Mouse (Mus musculus): ENCODE data around the gene Ctcfl. TPM values are rescaled to one million over a fixed set of nuclear protein-coding genes. Genes with fewer than 3 reads are reported as not detected.
"Not testable (repeated sequence)": the region's sequence is repeated elsewhere in the genome, so short reads cannot be mapped to it uniquely, and the experiment has no call there.

Gene Ctcfl
- polyA plus RNA-seq, 1 experiment from 2014 or later = 0.12 TPM

DNA sequence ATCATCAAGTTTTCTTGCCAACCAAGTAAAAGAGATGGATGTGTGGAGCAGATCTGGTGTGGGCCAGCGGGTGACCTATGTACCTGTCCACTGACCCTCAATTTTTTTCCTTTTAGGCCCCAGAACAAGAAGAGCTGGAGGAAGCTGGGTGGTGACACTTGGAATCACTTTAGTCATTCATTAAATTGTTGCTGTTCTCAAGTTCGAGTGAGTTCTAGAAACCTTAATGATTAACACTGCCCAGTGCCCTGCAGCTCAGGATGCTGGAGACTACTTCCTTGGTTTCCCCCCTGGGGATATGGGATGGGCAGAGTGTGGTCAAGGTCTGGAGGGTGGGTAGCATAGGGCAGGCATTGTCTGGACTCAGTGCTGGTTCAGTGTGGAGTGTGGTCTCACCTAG is 9.8 kb upstream of the Ctcfl start:
- no peak overlapping the region for H3K27ac ChIP-seq (ENCODE audit: low read depth)
- H3K4me2 ChIP-seq (ENCODE audit: low read length) = no peak overlapping the region
- H3K4me3 ChIP-seq (ENCODE audit: low read depth, low read length) = no peak overlapping the region
- H3K9ac ChIP-seq (ENCODE audit: low read length) = no peak overlapping the region
- H3K27me3 ChIP-seq (replicated peaks; ENCODE audit: control insufficient read depth, insufficient read depth, low read length) = no peaks in the 10 kb centered on the region
- H3K9me3 ChIP-seq (ENCODE audit: control insufficient read depth, low read length) = no peaks in the 10 kb centered on the region
- DNase-seq (ENCODE audit: low spot score) (no peak), ATAC-seq (replicated peaks; ENCODE audit: low FRiP score, low TSS enrichment, low read depth) (no peak)
- no peaks in the 10 kb centered on the region for H3K36me3 ChIP-seq (ENCODE audit: control insufficient read depth, insufficient read depth, low read length)
- H3K4me1 ChIP-seq (replicated peaks; ENCODE audit: control insufficient read depth, insufficient read depth, low read length) = no peaks in the 10 kb centered on the region
- WGBS = 67% methylated on average over 2 of the region's 2 CpGs

DNA sequence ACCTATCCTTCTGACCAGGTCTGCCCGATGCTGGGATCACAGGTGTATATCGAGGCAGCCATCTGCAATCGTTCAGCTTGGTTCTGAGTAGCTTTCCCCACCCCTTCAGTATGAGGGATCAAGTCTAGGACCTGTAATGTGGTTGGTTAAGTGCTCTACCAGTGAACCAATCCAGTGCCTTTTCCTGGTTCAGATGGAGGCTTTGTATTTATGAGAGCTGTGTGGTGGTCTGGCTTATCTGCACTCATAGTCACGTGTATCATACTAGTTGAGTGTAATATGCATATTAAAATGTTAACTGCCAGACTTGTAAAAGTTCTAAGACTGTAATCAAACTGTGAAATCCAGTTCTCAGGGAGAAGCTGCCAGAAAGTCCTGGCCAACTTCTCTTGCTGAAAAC is 7.1 kb upstream of the Ctcfl start:
- H3K9me3 ChIP-seq (ENCODE audit: control insufficient read depth, low read length) = no peaks in the 10 kb centered on the region
- H3K27ac ChIP-seq (ENCODE audit: low read depth) = no peak overlapping the region
- no peaks in the 10 kb centered on the region for H3K4me1 ChIP-seq (replicated peaks; ENCODE audit: control insufficient read depth, insufficient read depth, low read length)
- ATAC-seq (replicated peaks; ENCODE audit: low FRiP score, low TSS enrichment, low read depth) (no peak), DNase-seq (ENCODE audit: low spot score) (no peak)
- H3K9ac ChIP-seq (ENCODE audit: low read length) = no peak overlapping the region
- H3K4me3 ChIP-seq (ENCODE audit: low read depth, low read length) = no peak overlapping the region
- no peak overlapping the region for H3K4me2 ChIP-seq (ENCODE audit: low read length)
- 88% methylated on average over 4 of the region's 4 CpGs for WGBS
- H3K36me3 ChIP-seq (ENCODE audit: control insufficient read depth, insufficient read depth, low read length) = no peaks in the 10 kb centered on the region
- H3K27me3 ChIP-seq (replicated peaks; ENCODE audit: control insufficient read depth, insufficient read depth, low read length) = no peaks in the 10 kb centered on the region

DNA sequence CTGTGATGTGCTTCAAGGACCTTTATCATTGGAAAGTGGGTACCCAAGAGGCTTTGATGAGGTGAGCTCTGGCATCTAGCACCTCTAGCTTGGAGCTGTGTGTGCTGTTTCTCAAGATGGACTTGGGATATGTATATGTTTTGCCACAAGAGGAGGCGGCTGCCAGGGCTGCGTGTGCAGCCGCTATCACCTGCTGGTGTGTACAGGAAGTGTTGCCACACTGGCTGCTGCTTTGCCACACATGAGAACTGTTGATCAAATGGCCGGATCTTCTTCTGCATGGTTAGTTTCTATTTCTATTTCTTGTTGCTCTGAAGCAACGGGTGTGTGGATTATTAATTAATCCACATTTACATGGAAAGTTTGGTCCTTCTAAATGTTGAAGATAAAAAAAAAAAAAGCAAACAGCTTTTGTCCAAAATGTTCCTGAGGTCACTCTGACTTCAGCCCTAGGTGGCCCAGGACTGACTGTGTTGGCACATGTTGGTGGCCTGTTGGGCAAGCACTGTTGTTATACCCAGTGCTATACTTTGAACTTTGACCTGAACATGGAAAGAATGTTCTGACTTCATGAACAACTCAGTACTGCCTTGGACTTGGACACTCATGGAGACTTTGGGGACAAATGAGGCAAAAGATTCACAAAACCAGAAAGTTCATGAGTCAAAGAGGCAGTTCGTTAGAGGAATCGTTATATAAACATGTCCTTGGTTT is 4.9 kb upstream of the Ctcfl start:
- no peaks in the 10 kb centered on the region for H3K4me1 ChIP-seq (replicated peaks; ENCODE audit: control insufficient read depth, insufficient read depth, low read length)
- no peak overlapping the region for H3K9ac ChIP-seq (ENCODE audit: low read length)
- H3K9me3 ChIP-seq (ENCODE audit: control insufficient read depth, low read length) = no peaks in the 10 kb centered on the region
- 84% methylated on average over 7 of the region's 7 CpGs for WGBS
- no peaks in the 10 kb centered on the region for H3K27me3 ChIP-seq (replicated peaks; ENCODE audit: control insufficient read depth, insufficient read depth, low read length)
- ATAC-seq (replicated peaks; ENCODE audit: low FRiP score, low TSS enrichment, low read depth) (no peak), DNase-seq (ENCODE audit: low spot score) (no peak)
- H3K4me2 ChIP-seq (ENCODE audit: low read length) = no peak overlapping the region
- no peak overlapping the region for H3K27ac ChIP-seq (ENCODE audit: low read depth)
- no peaks in the 10 kb centered on the region for H3K36me3 ChIP-seq (ENCODE audit: control insufficient read depth, insufficient read depth, low read length)
- no peak overlapping the region for H3K4me3 ChIP-seq (ENCODE audit: low read depth, low read length)

DNA sequence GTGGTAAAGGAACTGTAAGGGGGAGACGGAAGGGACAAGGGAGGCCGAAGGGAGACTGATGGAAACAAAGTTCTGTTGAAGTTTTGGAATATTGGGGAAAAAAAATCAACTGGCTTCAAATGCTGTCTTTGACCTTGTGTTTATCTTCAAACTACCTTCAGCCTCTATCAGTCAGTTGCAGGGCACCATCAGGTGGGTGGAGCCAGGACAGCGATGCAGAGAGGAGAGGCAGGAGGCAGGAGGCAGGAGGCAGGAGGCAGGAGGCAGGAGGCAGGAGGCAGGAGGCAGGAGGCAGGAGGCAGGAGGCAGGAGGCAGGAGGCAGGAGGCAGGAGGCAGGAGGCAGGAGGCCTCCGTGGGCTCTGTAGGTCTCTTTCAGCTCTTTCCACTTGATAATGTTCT is 792 bp upstream of the Ctcfl start:
- H3K9me3 ChIP-seq (ENCODE audit: control insufficient read depth, low read length); DNase-seq (ENCODE audit: low spot score); ATAC-seq (replicated peaks; ENCODE audit: low FRiP score, low TSS enrichment, low read depth); H3K4me2 ChIP-seq (ENCODE audit: low read length); H3K4me1 ChIP-seq (replicated peaks; ENCODE audit: control insufficient read depth, insufficient read depth, low read length); H3K9ac ChIP-seq (ENCODE audit: low read length); H3K36me3 ChIP-seq (ENCODE audit: control insufficient read depth, insufficient read depth, low read length); H3K27ac ChIP-seq (ENCODE audit: low read depth); H3K27me3 ChIP-seq (replicated peaks; ENCODE audit: control insufficient read depth, insufficient read depth, low read length); H3K4me3 ChIP-seq (ENCODE audit: low read depth, low read length): not testable (repeated sequence)
- 60% methylated on average over 4 of the region's 4 CpGs for WGBS

DNA sequence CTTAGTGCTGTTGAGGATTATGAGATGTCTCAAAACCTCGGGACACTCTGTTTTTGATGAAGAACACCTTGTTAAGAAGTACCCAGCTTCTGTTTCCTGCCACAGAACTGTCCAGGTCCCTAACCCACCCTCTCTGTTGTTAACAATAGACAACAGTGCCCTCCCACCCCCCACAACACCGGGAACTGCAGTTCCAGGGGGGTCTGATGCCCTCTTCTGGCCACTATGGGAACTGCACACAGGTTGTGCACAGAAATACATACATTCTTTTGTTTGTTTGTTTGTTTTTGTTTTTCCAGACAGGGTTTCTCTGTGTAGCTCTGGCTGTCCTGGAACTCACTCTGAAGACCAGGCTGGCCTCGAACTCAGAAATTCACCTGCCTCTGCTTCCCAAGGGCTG is 5.5 kb downstream of the Ctcfl start:
- H3K4me1 ChIP-seq (replicated peaks; ENCODE audit: control insufficient read depth, insufficient read depth, low read length); ATAC-seq (replicated peaks; ENCODE audit: low FRiP score, low TSS enrichment, low read depth); H3K27ac ChIP-seq (ENCODE audit: low read depth); H3K9ac ChIP-seq (ENCODE audit: low read length); H3K9me3 ChIP-seq (ENCODE audit: control insufficient read depth, low read length); H3K27me3 ChIP-seq (replicated peaks; ENCODE audit: control insufficient read depth, insufficient read depth, low read length); H3K36me3 ChIP-seq (ENCODE audit: control insufficient read depth, insufficient read depth, low read length); H3K4me3 ChIP-seq (ENCODE audit: low read depth, low read length); DNase-seq (ENCODE audit: low spot score); H3K4me2 ChIP-seq (ENCODE audit: low read length): not testable (repeated sequence)
- WGBS = 71% methylated on average over 3 of the region's 3 CpGs

DNA sequence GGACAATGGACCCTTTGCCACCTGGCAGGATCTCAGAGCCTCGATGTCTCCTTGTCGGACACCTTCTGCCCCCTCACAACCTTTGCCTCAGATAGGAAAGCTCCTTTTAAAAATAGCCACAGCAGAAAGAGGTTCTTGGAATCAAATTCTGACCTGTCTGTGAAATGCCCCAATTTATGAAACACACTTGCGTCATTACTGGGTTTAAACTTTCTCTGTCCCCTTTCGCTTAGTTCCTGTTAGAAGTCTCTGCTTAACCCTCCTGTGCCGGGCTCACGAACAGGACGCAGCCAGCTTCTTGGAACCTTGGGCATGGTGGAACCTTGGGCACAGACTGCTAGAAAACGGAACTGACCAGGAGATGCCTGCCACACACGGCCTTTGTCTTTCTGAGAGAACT is 8.8 kb downstream of the Ctcfl start:
- Histone ChIP-seq H3K9me3 (ENCODE audit: control insufficient read depth, low read length) (no peaks in the 10 kb centered on the region), H3K27ac (ENCODE audit: low read depth) (no peak overlapping the region), H3K4me1 (replicated peaks; ENCODE audit: control insufficient read depth, insufficient read depth, low read length) (0 out of 2 replicates have a peak, but pooled peaks cover 2% of the 10 kb centered on the region), H3K27me3 (replicated peaks; ENCODE audit: control insufficient read depth, insufficient read depth, low read length) (no peaks in the 10 kb centered on the region), H3K9ac (ENCODE audit: low read length) (no peak overlapping the region), H3K36me3 (ENCODE audit: control insufficient read depth, insufficient read depth, low read length) (no peaks in the 10 kb centered on the region), H3K4me2 (ENCODE audit: low read length) (no peak overlapping the region), H3K4me3 (ENCODE audit: low read depth, low read length) (no peak overlapping the region)
- 92% methylated on average over 9 of the region's 9 CpGs for WGBS
- ATAC-seq (replicated peaks; ENCODE audit: low FRiP score, low TSS enrichment, low read depth) (no peak), DNase-seq (ENCODE audit: low spot score) (no peak)

DNA sequence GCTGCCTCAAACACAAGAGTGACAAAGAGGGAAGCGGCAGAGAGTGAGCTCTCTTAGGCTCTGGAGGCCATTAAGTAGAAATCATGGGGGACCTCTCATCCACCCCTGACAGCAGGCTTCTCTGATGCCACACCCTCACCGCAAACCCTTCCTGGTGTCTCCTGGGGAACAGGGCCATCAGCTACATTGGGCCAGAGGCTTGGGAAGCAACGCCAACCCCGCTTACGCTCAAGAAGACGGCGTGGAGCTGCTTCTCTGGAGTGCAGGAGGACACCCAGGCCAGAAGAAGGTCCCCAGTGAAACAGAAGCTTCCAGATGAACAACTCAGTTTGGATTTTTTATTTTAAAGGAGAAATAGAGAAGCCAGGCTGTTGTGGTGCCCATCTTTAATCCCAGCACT is 9.8 kb downstream of the Ctcfl start:
- no peaks in the 10 kb centered on the region for H3K36me3 ChIP-seq (ENCODE audit: control insufficient read depth, insufficient read depth, low read length)
- ATAC-seq (replicated peaks; ENCODE audit: low FRiP score, low TSS enrichment, low read depth) = no peak
- no peak overlapping the region for H3K4me2 ChIP-seq (ENCODE audit: low read length)
- H3K4me3 ChIP-seq (ENCODE audit: low read depth, low read length) = no peak overlapping the region
- DNase-seq (ENCODE audit: low spot score) = no peak
- 0 out of 2 replicates have a peak, but pooled peaks cover 2% of the 10 kb centered on the region for H3K4me1 ChIP-seq (replicated peaks; ENCODE audit: control insufficient read depth, insufficient read depth, low read length)
- H3K9me3 ChIP-seq (ENCODE audit: control insufficient read depth, low read length) = no peaks in the 10 kb centered on the region
- WGBS = 93% methylated on average over 7 of the region's 7 CpGs
- no peaks in the 10 kb centered on the region for H3K27me3 ChIP-seq (replicated peaks; ENCODE audit: control insufficient read depth, insufficient read depth, low read length)
- H3K27ac ChIP-seq (ENCODE audit: low read depth) = no peak overlapping the region
- no peak overlapping the region for H3K9ac ChIP-seq (ENCODE audit: low read length)

DNA sequence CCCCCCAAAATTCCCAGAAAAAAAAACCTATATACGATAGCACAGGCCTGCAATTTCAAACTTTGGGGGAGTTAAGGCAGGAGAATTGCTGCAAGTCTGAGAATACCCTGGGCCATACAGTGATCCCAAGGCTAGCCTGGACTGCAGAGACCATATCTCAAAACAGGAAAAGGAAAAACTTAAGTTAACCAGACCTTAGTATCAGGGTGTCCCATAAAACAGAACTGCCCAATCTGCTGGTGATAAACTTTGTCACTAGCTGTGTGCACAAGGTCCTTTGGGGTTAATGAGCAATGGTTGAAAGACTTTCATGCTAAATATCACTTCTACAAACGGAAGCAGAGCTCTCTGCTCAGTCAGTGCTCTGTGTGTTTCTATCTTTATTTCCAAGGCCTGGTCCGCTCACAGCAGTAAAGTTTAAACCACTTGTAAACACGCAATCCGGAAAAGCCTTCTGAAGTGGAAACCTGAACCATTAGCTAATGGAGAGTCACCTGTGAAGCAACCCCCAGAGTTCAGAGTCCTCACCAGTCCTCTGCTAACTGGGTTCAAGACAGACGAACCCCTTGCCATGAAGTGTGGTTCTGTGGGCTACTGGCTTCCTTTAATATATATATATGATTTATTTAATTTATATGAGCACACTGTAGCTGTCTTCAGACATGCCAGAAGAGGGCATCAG is 10.7 kb downstream of the Ctcfl start:
- Histone ChIP-seq H3K9ac (ENCODE audit: low read length) (no peak overlapping the region), H3K4me3 (ENCODE audit: low read depth, low read length) (no peak overlapping the region), H3K36me3 (ENCODE audit: control insufficient read depth, insufficient read depth, low read length) (no peaks in the 10 kb centered on the region), H3K9me3 (ENCODE audit: control insufficient read depth, low read length) (no peaks in the 10 kb centered on the region), H3K4me1 (replicated peaks; ENCODE audit: control insufficient read depth, insufficient read depth, low read length) (0 out of 2 replicates have a peak, but pooled peaks cover 2% of the 10 kb centered on the region), H3K27me3 (replicated peaks; ENCODE audit: control insufficient read depth, insufficient read depth, low read length) (no peaks in the 10 kb centered on the region), H3K4me2 (ENCODE audit: low read length) (no peak overlapping the region), H3K27ac (ENCODE audit: low read depth) (no peak overlapping the region)
- no peak for DNase-seq (ENCODE audit: low spot score)
- 45% methylated on average over 6 of the region's 6 CpGs for WGBS
- ATAC-seq (replicated peaks; ENCODE audit: low FRiP score, low TSS enrichment, low read depth) = no peak; the same call in 1 of the 2 replicates

Data from intestine, embryonic 14.5 days (tissue).